In the genomic region with DNA sequence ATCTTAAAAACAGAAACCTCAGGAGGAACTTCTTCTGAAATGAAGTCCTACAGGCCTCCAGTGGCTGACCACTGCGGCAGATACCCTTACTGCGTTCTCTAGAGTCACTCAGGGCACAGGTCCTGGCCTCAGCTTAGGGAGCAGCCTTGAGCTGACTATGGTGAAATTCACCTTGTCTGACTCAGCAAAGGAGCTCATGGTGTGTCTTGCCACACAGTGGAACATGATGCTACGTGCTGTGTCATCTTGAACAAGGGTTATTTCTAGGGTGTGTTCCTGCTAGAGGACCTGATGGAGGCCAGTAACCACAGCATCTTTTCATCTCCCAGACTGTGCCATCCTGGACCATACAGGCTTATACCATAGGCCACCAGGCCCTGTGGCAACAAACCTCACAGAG, we compare ENCODE assay signal across 17 mouse cellular contexts.
A peak's percentile ranks its signal among the peaks of the same experiment; 100 is the strongest.
DNase-seq lines count a peak whose midpoint lies in the region; ATAC-seq and TF ChIP-seq lines count a peak whose summit lies in the region.
"Had no signal": no experiment of that assay in that cellular context is flagged by ENCODE, and none has a peak within 500 bp of the region (broad histone marks: within the 10 kb centered on the region; RNA-seq: fewer than 3 reads in every experiment).

No protein-coding gene starts in this region.

- 0 out of 2 replicates have a peak, but pooled peaks have one; percentile 18 for ATAC-seq in common myeloid progenitor, adult 5-6 weeks (replicated peaks; ENCODE audit: low read depth, poor library complexity, severe bottlenecking)
- ATAC-seq in cerebellum, adult (ENCODE audit: insufficient number of reproducible peaks, low FRiP score, low TSS enrichment) = no peak
- ATAC-seq in intestine, postnatal 0 days = no peak
- ATAC-seq: forebrain, embryonic 13.5 days had no signal

- WGBS in intestine, postnatal 0 days = 91% methylated on average over 3 of the region's 3 CpGs

- H3K9ac ChIP-seq in intestine, postnatal 0 days (ENCODE audit: low read depth, low read length) = no peak overlapping the region
- H3K9ac ChIP-seq: forebrain, embryonic 13.5 days; hindbrain, embryonic 13.5 days; limb, embryonic 15.5 days; midbrain, embryonic 12.5 days had no signal

- TF ChIP-seq CTCF in intestine, postnatal 0 days (IDR thresholded peaks at IDR 0.05; ENCODE audit: low read depth) = no peak

- no peaks in the 10 kb centered on the region for H3K4me1 ChIP-seq in intestine, postnatal 0 days (replicated peaks; ENCODE audit: control insufficient read depth, insufficient read depth, low read length)
- H3K4me1 ChIP-seq: forebrain, embryonic 13.5 days; hindbrain, embryonic 13.5 days; limb, embryonic 15.5 days; midbrain, embryonic 12.5 days had no signal

- H3K36me3 ChIP-seq in intestine, postnatal 0 days (ENCODE audit: control insufficient read depth, insufficient read depth) = no peaks in the 10 kb centered on the region
- H3K36me3 ChIP-seq: hindbrain, embryonic 13.5 days; limb, embryonic 15.5 days; midbrain, embryonic 12.5 days had no signal

- H3K4me2 ChIP-seq in intestine, postnatal 0 days (replicated peaks; ENCODE audit: low read depth) = no peak overlapping the region
- H3K4me2 ChIP-seq: forebrain, embryonic 13.5 days; hindbrain, embryonic 13.5 days; limb, embryonic 15.5 days; midbrain, embryonic 12.5 days had no signal

- H3K27ac ChIP-seq in intestine, postnatal 0 days (ENCODE audit: low read depth, low read length) = no peak overlapping the region
- H3K27ac ChIP-seq: forebrain, embryonic 13.5 days; heart, adult 2 months; hindbrain, embryonic 13.5 days; limb, embryonic 15.5 days; midbrain, embryonic 12.5 days; stomach, postnatal 0 days had no signal

- H3K4me3 ChIP-seq in intestine, postnatal 0 days (ENCODE audit: low read depth, low read length) = no peak overlapping the region
- H3K4me3 ChIP-seq: forebrain, embryonic 13.5 days; heart, adult 2 months; hindbrain, embryonic 13.5 days; limb, embryonic 15.5 days; midbrain, embryonic 12.5 days had no signal

- H3K9me3 ChIP-seq in intestine, postnatal 0 days (ENCODE audit: control insufficient read depth) = no peaks in the 10 kb centered on the region
- H3K9me3 ChIP-seq: forebrain, embryonic 13.5 days; hindbrain, embryonic 13.5 days; limb, embryonic 15.5 days; midbrain, embryonic 12.5 days had no signal

- DNase-seq in gastrocnemius, adult 18-20 months (ENCODE audit: low spot score) = peak; percentile 4
- DNase-seq in gastrocnemius, postnatal 25 days = no peak
- peak; percentile 3 for DNase-seq in lung, postnatal 36 days
- no peak for DNase-seq in lung, postnatal 4 days
- DNase-seq in skeletal muscle tissue, adult 2 months (ENCODE audit: low read depth, low spot score) = peak; percentile 38
- DNase-seq: cerebellum, adult 18-20 months; cerebellum, postnatal 36 days; heart, adult 2 months; kidney, postnatal 4 days had no signal

- no peaks in the 10 kb centered on the region for H3K27me3 ChIP-seq in intestine, postnatal 0 days (replicated peaks; ENCODE audit: control insufficient read depth, insufficient read depth, low read length)
- H3K27me3 ChIP-seq: forebrain, embryonic 13.5 days; hindbrain, embryonic 13.5 days; limb, embryonic 15.5 days; midbrain, embryonic 12.5 days had no signal

Comparison
In these comparisons a context has a peak if more than half of its experiments do, and no peak if none do; other contexts are left out.
1. DNase-seq: peak in gastrocnemius, adult 18-20 months (single experiment), lung, postnatal 36 days (single experiment) and skeletal muscle tissue, adult 2 months (single experiment); none in gastrocnemius, postnatal 25 days (single experiment) and lung, postnatal 4 days (0 of 2).